Mouse (Mus musculus): Measurements from ENCODE around the gene H2afy. TPM values are rescaled to one million over a fixed set of nuclear protein-coding genes. Genes with fewer than 3 reads are reported as not detected.
"Not testable (repeated sequence)": the region's sequence is repeated elsewhere in the genome, so short reads cannot be mapped to it uniquely, and the experiment has no call there.

The H2afy gene
- total RNA-seq, 2 experiments from 2014 or later: 754 to 1,537 TPM

DNA sequence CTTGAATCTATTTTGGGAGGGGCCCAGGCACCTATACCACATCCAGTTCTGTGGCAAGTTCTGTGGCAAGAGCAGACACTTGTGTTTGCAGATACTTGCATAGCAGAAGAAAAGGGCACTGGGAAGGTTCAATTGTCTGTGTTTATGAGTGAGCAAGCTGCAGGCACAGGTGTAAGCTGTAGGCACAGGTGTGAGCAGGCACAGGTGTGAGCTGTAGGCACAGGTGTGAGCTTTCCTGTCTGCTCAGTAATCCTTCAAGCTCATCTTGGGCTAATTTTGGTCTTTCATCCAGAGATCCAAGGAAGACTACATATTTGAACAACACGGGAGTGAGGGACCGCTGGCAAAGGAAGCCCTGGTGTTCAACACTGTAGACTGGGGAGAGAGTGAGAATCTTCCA is 56.5 kb downstream of the H2afy start:
- ATAC-seq (replicated peaks; ENCODE audit: poor library complexity): no peak

- ATAC-seq (replicated peaks; ENCODE audit: poor library complexity): no peak
Measured at GRCm38 (mm10) chr13:56078724-56079262, 57.4 kb downstream of the H2afy start.

DNA sequence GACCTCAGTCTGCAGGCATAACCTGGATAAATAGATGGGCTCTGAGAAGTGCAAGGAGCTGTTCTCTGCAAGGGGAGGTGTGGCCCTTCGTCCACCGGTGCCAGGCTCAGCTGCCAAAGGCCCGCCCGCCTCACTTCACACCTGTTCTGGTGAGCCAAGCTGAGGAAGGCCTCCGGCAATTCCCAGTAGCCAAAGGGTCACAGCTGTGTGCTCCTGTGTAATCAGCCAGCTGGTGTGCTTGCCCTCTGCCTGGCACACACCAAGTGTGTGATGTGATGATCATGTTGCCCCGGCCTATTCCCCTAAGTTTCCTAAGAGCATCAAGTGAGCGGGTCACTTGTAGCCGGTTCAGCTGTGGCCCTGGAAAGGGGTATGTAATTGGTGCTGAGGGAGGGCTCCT is 60.2 kb downstream of the H2afy start:
- no peak for ATAC-seq (replicated peaks; ENCODE audit: poor library complexity)

DNA sequence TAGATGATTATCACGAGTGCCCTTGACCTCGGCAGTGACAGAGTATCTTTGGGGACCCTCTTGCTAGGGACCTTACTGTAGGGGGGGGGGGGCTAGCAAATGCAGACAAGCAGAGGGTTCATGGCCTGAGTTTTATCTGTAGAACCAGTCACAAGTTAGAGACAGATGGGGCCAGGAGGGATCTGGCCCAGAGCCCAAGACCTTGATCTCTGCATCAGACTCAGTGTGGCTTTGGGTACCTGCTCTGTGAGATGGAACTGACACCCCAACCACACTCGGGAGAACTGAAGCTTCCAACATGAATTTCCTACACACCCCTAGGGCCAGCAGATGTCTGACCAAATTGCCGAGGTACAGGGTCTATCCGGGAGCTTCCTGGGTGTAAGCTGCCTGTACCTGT is 63.0 kb downstream of the H2afy start:
- no peak for ATAC-seq (replicated peaks; ENCODE audit: poor library complexity)

- ATAC-seq (replicated peaks; ENCODE audit: poor library complexity): 0 out of 2 replicates have a peak, but pooled peaks have one; percentile 13
Measured at GRCm38 (mm10) chr13:56072268-56072607, 63.9 kb downstream of the H2afy start.

DNA sequence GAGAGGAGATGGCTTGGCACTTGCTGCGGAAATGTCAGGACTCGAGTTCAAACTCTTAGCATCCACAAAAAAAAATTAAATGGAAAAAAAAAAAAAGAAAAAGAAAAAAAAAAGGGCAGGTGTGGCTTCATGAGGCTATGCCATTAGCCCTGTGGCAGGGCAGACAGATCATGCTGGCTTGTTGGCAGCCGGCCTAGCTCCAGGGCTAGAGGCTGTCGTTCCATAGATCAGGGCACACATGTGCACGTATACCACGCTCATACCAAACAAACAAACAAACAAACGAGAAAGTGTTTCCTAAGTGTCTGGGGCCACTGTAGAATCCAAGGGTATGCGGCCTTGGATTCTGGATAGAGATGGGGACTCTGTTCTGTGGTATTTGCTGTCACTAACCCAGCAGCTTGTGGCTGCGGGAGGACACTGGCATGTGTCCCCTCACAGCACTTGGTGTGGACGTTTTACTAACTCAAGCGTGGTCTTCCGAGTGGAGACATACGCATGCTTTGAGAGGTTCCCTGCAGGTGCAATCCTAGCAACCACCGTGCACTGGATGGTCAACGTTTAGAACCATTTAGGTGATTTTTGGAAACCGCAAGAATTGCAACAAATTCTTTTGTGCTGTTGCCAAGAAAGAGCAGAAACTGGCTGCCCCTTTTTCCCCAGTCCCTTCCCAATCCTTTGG is 64.4 kb downstream of the H2afy start:
- no peak for ATAC-seq (replicated peaks; ENCODE audit: poor library complexity)

GRCm38 (mm10) chr13:56069643-56070042 is 66.5 kb downstream of the H2afy start:
- ATAC-seq (replicated peaks; ENCODE audit: poor library complexity): no peak

- ATAC-seq (replicated peaks; ENCODE audit: poor library complexity): no peak
Measured at GRCm38 (mm10) chr13:56068517-56068916, 67.6 kb downstream of the H2afy start.

DNA sequence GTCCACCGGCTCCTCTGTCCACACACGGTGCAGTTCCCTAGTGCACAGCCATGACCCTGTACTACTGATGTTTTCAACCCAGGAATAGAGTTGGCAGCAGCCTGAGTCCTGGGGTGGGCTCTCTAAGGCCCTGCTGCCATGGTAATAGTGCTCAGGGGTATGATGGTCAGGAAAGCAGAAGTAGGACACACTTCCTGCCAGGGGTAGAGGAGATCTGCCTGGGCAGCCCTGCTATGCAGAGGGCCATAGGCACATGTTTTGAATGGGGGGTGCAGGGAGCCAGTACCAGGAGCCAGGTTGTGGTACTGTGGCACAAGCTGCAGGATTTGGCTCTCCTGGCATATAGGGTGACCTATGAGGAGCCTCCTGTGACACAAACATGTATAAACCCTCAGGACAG is 69.3 kb downstream of the H2afy start:
- ATAC-seq (replicated peaks; ENCODE audit: poor library complexity): peak; percentile 52

DNA sequence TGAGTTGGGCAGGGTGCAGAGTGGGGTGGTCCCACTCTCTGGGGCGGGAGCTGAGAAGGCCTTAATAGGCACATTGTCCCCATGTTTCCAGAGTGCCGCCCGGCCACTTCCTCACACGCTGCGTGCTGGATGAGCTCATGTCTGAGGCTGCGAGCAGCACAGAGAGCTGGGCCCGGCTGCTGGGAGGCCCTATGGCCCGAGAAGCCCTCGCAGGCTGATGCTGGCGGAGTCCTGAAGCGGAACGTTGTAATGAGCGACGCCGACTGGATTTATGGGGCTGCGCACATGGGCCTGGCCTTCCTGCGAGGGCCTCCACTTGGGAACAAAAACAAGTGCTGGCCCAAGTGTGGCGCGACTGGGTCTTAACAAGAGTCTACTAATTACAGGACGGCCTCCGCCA is 70.0 kb downstream of the H2afy start:
- no peak for ATAC-seq (replicated peaks; ENCODE audit: poor library complexity)

GRCm38 (mm10) chr13:56057761-56058160 is 78.4 kb downstream of the H2afy start:
- ATAC-seq (replicated peaks; ENCODE audit: poor library complexity): no peak

DNA sequence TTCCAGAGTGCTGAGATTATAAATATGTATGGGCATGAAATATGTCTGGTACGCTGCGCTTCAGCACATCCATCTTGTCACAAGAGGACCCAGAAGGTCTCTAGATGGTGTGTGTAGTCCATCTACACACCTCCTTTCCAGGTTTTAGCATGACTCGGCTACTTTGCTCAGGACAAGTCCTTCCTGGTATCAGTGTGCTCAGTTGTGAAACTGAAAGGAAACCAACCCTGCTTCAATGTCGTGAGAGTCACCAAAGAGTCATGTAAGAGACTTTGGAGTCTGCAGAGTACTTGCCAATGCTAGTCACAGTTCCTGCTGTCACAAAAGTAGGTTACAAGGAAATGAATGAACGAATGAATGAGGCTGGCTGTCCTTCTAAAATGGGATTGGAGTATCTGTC is 80.4 kb downstream of the H2afy start:
- ATAC-seq (replicated peaks; ENCODE audit: poor library complexity): no peak

GRCm38 (mm10) chr13:56054089-56054488 is 82.1 kb downstream of the H2afy start:
- no peak for ATAC-seq (replicated peaks; ENCODE audit: poor library complexity)

GRCm38 (mm10) chr13:56052781-56053180 is 83.4 kb downstream of the H2afy start:
- no peak for ATAC-seq (replicated peaks; ENCODE audit: poor library complexity)

GRCm38 (mm10) chr13:56050246-56050645 is 85.9 kb downstream of the H2afy start:
- ATAC-seq (replicated peaks; ENCODE audit: poor library complexity): no peak

GRCm38 (mm10) chr13:56042221-56042620 is 93.9 kb downstream of the H2afy start:
- no peak for ATAC-seq (replicated peaks; ENCODE audit: poor library complexity)

DNA sequence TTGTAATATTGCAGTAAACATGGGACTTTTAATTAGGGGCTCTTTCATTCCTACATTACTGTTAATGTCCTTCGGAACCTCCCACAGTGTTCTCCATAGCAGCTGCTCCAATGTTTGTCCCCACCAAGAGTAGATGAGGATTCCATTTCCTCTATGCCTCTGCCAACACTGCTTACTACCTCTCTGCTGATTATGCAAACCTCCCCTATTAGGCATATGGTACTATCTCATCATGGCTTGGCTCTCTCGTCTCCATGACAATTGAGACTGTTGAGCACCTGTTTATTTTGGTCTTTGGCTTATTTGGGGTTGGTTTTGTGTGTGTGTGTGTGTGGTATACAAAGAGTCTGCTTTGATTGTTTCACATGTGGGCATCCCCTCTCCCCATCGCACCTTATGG is 95.5 kb downstream of the H2afy start:
- ATAC-seq (replicated peaks; ENCODE audit: poor library complexity): no peak

DNA sequence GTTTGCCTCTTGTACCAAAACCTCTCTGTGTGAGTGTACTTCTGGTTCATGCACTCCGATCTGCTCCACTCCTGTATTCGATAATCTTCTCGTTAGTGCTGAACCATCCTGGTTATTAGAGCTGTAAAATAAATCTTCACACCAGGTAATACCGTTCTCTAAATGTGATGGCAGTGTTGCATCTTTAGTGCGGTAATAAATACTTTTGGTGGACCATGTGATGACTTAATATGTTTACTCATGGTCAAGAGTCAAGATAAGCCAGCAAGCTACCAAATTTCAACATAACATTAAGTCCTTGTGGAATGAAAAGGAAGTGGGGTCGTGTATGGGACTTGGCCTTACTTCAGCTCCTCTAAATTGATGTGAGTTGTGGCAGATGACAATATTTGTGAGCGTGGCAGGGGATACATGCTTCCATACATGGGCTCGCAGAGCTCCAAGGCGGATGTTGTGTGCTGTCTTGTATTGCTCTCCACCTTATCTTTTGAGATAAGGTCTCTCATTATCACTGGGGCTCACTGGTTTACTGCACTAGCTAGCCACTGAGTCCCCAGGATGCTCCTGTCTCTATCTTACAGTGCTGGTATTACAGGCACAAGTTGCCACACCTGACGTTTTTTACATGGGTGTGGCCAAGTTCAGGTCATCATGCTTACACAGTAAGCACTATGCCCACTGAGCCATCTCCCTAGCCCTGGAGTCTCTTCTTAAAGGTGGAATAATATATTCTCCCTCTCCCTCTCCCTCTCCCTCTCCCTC is 96.4 kb downstream of the H2afy start:
- ATAC-seq (replicated peaks; ENCODE audit: poor library complexity): no peak

GRCm38 (mm10) chr13:56029006-56029405 is 107.2 kb downstream of the H2afy start:
- no peak for ATAC-seq (replicated peaks; ENCODE audit: poor library complexity)

- not testable (repeated sequence) for ATAC-seq (replicated peaks; ENCODE audit: poor library complexity)
Measured at GRCm38 (mm10) chr13:56027996-56028395, 108.2 kb downstream of the H2afy start.

DNA sequence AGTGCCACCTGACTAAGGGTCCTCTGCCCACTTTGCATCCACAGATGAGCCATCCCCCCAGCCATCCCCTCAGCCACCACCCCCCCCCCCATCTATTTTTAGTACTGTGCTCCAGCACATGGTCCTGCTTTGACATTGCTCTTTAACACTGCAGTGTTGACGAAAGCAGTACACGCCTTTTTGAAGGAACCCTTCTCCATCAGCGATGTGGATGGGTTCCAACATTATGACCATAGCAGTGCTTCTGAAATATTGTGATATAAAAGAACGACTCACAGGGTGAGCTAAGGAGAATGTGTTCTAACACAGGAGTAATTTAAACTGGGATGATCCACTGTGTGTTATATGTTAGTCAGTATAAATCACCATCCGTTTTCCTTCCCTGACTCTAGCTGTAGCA is 109.5 kb downstream of the H2afy start:
- no peak for ATAC-seq (replicated peaks; ENCODE audit: poor library complexity)

DNA sequence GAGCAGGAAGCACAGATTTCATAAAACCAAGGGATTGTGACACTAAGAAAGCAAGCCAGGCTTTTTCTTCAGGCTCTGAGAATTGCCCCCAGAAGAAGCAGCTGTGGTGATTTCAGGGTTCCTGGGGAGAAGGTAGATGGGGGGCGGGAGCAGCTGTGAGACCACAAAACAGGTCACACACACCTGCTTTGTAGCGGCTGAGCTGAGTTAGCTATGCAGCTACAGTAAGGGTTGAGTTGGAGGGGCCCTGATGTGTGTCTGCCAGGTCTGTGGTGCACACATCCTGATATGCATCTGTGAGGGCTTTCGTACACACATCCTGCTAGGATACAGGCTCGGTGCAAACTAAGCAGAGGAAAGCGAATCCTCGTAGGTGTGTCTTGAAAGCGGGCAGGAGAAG is 110.1 kb downstream of the H2afy start:
- ATAC-seq (replicated peaks; ENCODE audit: poor library complexity): no peak

Measured in megakaryocyte progenitor cell, adult 5-6 weeks (primary cell).